Mouse (Mus musculus) MEL (cell line): ENCODE measurements around the gene Lmnb2. TPM values are rescaled to one million over a fixed set of nuclear protein-coding genes. Genes with fewer than 3 reads are reported as not detected.

Experiments used
- DNase-seq: peaks from one replicate; pipeline ENCODE4 v3.0.0; 2011; ENCODE audit warnings: low read depth, low spot score
- H3K27ac ChIP-seq: 2 replicates; pipeline ENCODE4 v1.5.1; 2012; ENCODE audit warnings: low read depth, mild to moderate bottlenecking, control low read depth, low read length, moderate library complexity; ENCODE audit not compliant: control insufficient read depth
- H3K27me3 ChIP-seq, 2 experiments: fragments of 150-350 bp in 1 of 2; sonication (generic) in 1 of 2; 2 replicates each; pipeline ENCODE4 v1.6.1; 2012; ENCODE audit warnings: low read length in 2 of 2, mild to moderate bottlenecking in 2 of 2, improper control_type of control experiment in 1 of 2, moderate library complexity in 1 of 2; ENCODE audit not compliant: insufficient read depth in 2 of 2, control insufficient read depth in 1 of 2
- H3K36me3 ChIP-seq, 2 experiments: 2 replicates each; pipeline ENCODE4 v1.6.1; 2012 to 2014; ENCODE audit warnings: low read length in 2 of 2, improper control_type of control experiment in 1 of 2, inconsistent platforms in 1 of 2, mild to moderate bottlenecking in 1 of 2; ENCODE audit not compliant: insufficient read depth in 2 of 2, control insufficient read depth in 1 of 2
- H3K4me1 ChIP-seq, 2 experiments: fragments of 150-350 bp in 1 of 2; sonication (generic) in 1 of 2; 2 replicates each; pipeline ENCODE4 v1.6.1; 2012; ENCODE audit warnings: low read length in 2 of 2, improper control_type of control experiment in 1 of 2, mild to moderate bottlenecking in 1 of 2; ENCODE audit not compliant: insufficient read depth in 2 of 2, control insufficient read depth in 1 of 2
- H3K4me3 ChIP-seq, 2 experiments: fragments of 150-350 bp in 1 of 2; sonication (generic) in 1 of 2; 2 replicates each; pipeline ENCODE4 v1.5.1; 2012; ENCODE audit warnings: low read depth in 2 of 2, low read length in 2 of 2, mild to moderate bottlenecking in 2 of 2, moderate library complexity in 2 of 2, control low read depth in 1 of 2, improper control_type of control experiment in 1 of 2; ENCODE audit not compliant: control insufficient read depth in 1 of 2, insufficient read depth in 1 of 2
- H3K79me2 ChIP-seq: 2 replicates; pipeline ENCODE4 v1.6.1; 2012; ENCODE audit warnings: mild to moderate bottlenecking, low read length, moderate library complexity; ENCODE audit not compliant: control insufficient read depth, poor library complexity, insufficient read depth
- H3K9ac ChIP-seq: 2 replicates; pipeline ENCODE4 v1.6.1; 2012; ENCODE audit warnings: low read depth, mild to moderate bottlenecking, control low read depth, low read length, moderate library complexity; ENCODE audit not compliant: control insufficient read depth, poor library complexity, severe bottlenecking
- H3K9me3 ChIP-seq: fragments of 150-350 bp; sonication (generic); replicated peaks from 2 replicates; pipeline ENCODE4 v1.6.1; 2012; ENCODE audit warnings: mild to moderate bottlenecking, low read length, improper control_type of control experiment, moderate library complexity; ENCODE audit not compliant: insufficient read depth
- BHLHE40 ChIP-seq: IDR thresholded peaks from 2 replicates; pipeline ENCODE4 v1.6.1; 2012; ENCODE audit warnings: low read depth, mild to moderate bottlenecking, inconsistent platforms, low read length, improper control_type of control experiment, borderline replicate concordance
- CHD1 ChIP-seq: IDR thresholded peaks from 2 replicates; pipeline ENCODE4 v1.6.1; 2012; ENCODE audit warnings: low read depth, mild to moderate bottlenecking, inconsistent platforms, low read length, improper control_type of control experiment
- CHD2 ChIP-seq: IDR thresholded peaks from 2 replicates; pipeline ENCODE4 v1.6.1; 2011; ENCODE audit warnings: low read length, improper control_type of control experiment
- CTCF ChIP-seq, 3 experiments: IDR thresholded peaks in 2 of 3; conservative IDR thresholded peaks in 1 of 3; 2 replicates each; pipeline ENCODE4 v1.5.1; 2011 to 2012; ENCODE audit warnings: low read length in 3 of 3, low read depth in 2 of 3, mild to moderate bottlenecking in 2 of 3, improper control_type of control experiment in 1 of 3, inconsistent platforms in 1 of 3, mixed read lengths in 1 of 3, moderate library complexity in 1 of 3; ENCODE audit not compliant: control insufficient read depth in 1 of 3, insufficient read depth in 1 of 3, poor library complexity in 1 of 3, severe bottlenecking in 1 of 3
- E2F4 ChIP-seq: IDR thresholded peaks from 2 replicates; pipeline ENCODE4 v1.6.1; 2011; ENCODE audit warnings: low read depth, low read length, improper control_type of control experiment, borderline replicate concordance
- EP300 ChIP-seq, 2 experiments: IDR thresholded peaks; 2 replicates each; pipeline ENCODE4 v1.6.1; 2011; ENCODE audit warnings: improper control_type of control experiment in 2 of 2, low read length in 2 of 2, low read depth in 1 of 2, mild to moderate bottlenecking in 1 of 2
- ETS1 ChIP-seq: IDR thresholded peaks from 2 replicates; pipeline ENCODE4 v1.6.1; 2012; ENCODE audit warnings: low read depth, mild to moderate bottlenecking, inconsistent platforms, low read length, improper control_type of control experiment, moderate library complexity
- GATA1 ChIP-seq: IDR thresholded peaks from 2 replicates; pipeline ENCODE4 v1.6.1; 2011; ENCODE audit warnings: low read depth, low read length, improper control_type of control experiment
- HCFC1 ChIP-seq: IDR thresholded peaks from 2 replicates; pipeline ENCODE4 v1.6.1; 2012; ENCODE audit warnings: low read depth, mild to moderate bottlenecking, inconsistent platforms, low read length, improper control_type of control experiment, moderate library complexity
- KAT2A ChIP-seq: conservative IDR thresholded peaks from 2 replicates; pipeline ENCODE4 v1.6.1; 2012; ENCODE audit warnings: low read depth, low read length, improper control_type of control experiment, inconsistent platforms
- MAFK ChIP-seq: IDR thresholded peaks from 2 replicates; pipeline ENCODE4 v1.6.1; 2011; ENCODE audit warnings: low read depth, mild to moderate bottlenecking, low read length, improper control_type of control experiment, borderline replicate concordance
- MAX ChIP-seq: IDR thresholded peaks from 2 replicates; pipeline ENCODE4 v1.6.1; 2011; ENCODE audit warnings: low read length, improper control_type of control experiment
- MAZ ChIP-seq: IDR thresholded peaks from 2 replicates; pipeline ENCODE4 v1.6.1; 2012; ENCODE audit warnings: low read depth, mild to moderate bottlenecking, inconsistent platforms, low read length, improper control_type of control experiment
- MXI1 ChIP-seq: IDR thresholded peaks from 2 replicates; pipeline ENCODE4 v1.6.1; 2011; ENCODE audit warnings: mild to moderate bottlenecking, low read depth, low read length, improper control_type of control experiment
- MYB ChIP-seq: IDR thresholded peaks from 2 replicates; pipeline ENCODE4 v1.6.1; 2011; ENCODE audit warnings: mild to moderate bottlenecking, low read depth, low read length, improper control_type of control experiment
- NELFE ChIP-seq: IDR thresholded peaks from 2 replicates; pipeline ENCODE4 v1.6.1; 2011; ENCODE audit warnings: low read depth, low read length, improper control_type of control experiment
- NRF1 ChIP-seq: IDR thresholded peaks from 2 replicates; pipeline ENCODE4 v1.6.1; 2014; ENCODE audit warnings: low read depth, mild to moderate bottlenecking, inconsistent platforms, low read length, improper control_type of control experiment, moderate library complexity; ENCODE audit not compliant: poor library complexity, insufficient read depth, severe bottlenecking
- POLR2A ChIP-seq, 2 experiments: IDR thresholded peaks; 2 replicates each; pipeline ENCODE4 v1.6.1; 2011 to 2012; ENCODE audit warnings: low read length in 2 of 2, mild to moderate bottlenecking in 2 of 2, control low read depth in 1 of 2, improper control_type of control experiment in 1 of 2, low read depth in 1 of 2, moderate library complexity in 1 of 2; ENCODE audit not compliant: control insufficient read depth in 1 of 2, insufficient read depth in 1 of 2, poor library complexity in 1 of 2
- POLR2AphosphoS2 ChIP-seq: IDR thresholded peaks from 2 replicates; pipeline ENCODE4 v1.6.1; 2011; ENCODE audit warnings: low read length, improper control_type of control experiment
- RCOR1 ChIP-seq: IDR thresholded peaks from 2 replicates; pipeline ENCODE4 v1.6.1; 2012; ENCODE audit warnings: low read depth, mild to moderate bottlenecking, inconsistent platforms, low read length, improper control_type of control experiment
- SIN3A ChIP-seq: IDR thresholded peaks from 2 replicates; pipeline ENCODE4 v1.6.1; 2012; ENCODE audit warnings: low read length, improper control_type of control experiment, inconsistent platforms
- TAL1 ChIP-seq: IDR thresholded peaks from 2 replicates; pipeline ENCODE4 v1.6.1; 2012; ENCODE audit warnings: mild to moderate bottlenecking, inconsistent platforms, low read length, moderate library complexity, mixed read lengths
- TBP ChIP-seq: IDR thresholded peaks from 2 replicates; pipeline ENCODE4 v1.8.0; 2011; ENCODE audit warnings: low read depth, low read length, improper control_type of control experiment
- TCF12 ChIP-seq: IDR thresholded peaks from 2 replicates; pipeline ENCODE4 v1.6.1; 2014; ENCODE audit warnings: low read depth, mild to moderate bottlenecking, inconsistent platforms, low read length, improper control_type of control experiment, moderate library complexity
- UBTF ChIP-seq: IDR thresholded peaks from 2 replicates; pipeline ENCODE4 v1.6.1; 2012; ENCODE audit warnings: low read depth, mild to moderate bottlenecking, inconsistent platforms, low read length, improper control_type of control experiment, moderate library complexity, borderline replicate concordance; ENCODE audit not compliant: insufficient read depth
- USF1 ChIP-seq: IDR thresholded peaks from 2 replicates; pipeline ENCODE4 v1.6.1; 2014; ENCODE audit warnings: low read depth, mild to moderate bottlenecking, inconsistent platforms, low read length, improper control_type of control experiment, moderate library complexity
- USF2 ChIP-seq, 2 experiments: IDR thresholded peaks; 2 replicates each; pipeline ENCODE4 v1.6.1; 2011 to 2012; ENCODE audit warnings: improper control_type of control experiment in 2 of 2, low read length in 2 of 2, borderline replicate concordance in 1 of 2, inconsistent platforms in 1 of 2, low read depth in 1 of 2, mild to moderate bottlenecking in 1 of 2; ENCODE audit not compliant: insufficient read depth in 1 of 2
- ZKSCAN1 ChIP-seq: IDR thresholded peaks from 2 replicates; pipeline ENCODE4 v1.6.1; 2012; ENCODE audit warnings: low read depth, mild to moderate bottlenecking, inconsistent platforms, low read length, improper control_type of control experiment, moderate library complexity
- ZMIZ1 ChIP-seq: IDR thresholded peaks from 2 replicates; pipeline ENCODE4 v1.6.1; 2012; ENCODE audit warnings: low read depth, mild to moderate bottlenecking, inconsistent platforms, low read length, improper control_type of control experiment, moderate library complexity
- ZNF384 ChIP-seq: IDR thresholded peaks from 2 replicates; pipeline ENCODE4 v1.6.1; 2012; ENCODE audit warnings: low read depth, mild to moderate bottlenecking, inconsistent platforms, low read length, improper control_type of control experiment
- polyA plus RNA-seq, 2 experiments: library from polyadenylated mRNA; stranded (reverse) in 1 of 2; unstranded in 1 of 2; fragments of >175 nt in 1 of 2; fragments of >200 nt in 1 of 2; gene quantifications; 2 replicates each; pipeline versions ENCODE4 v1.2.1 to v1.2.4; 2012; ENCODE audit warnings: low replicate concordance in 2 of 2, low read depth in 1 of 2; ENCODE audit not compliant: insufficient read length in 2 of 2, insufficient read depth in 1 of 2, missing spikeins in 1 of 2
- total RNA-seq: library from RNA; depleted of rRNA; stranded (reverse); fragments of 300-350 nt; gene quantifications from 2 replicates; pipeline ENCODE4 v1.2.3, GENCODE M21; 2012

The Lmnb2 gene
- total and polyA plus RNA-seq, 3 experiments: 29.9 to 32.8 TPM; not detected in 1

- TF ChIP-seq CHD2 (no peak), USF1 (peak; percentile 84), MAZ (peak; percentile 89; the same call in 1 of the 2 replicates), UBTF (no peak), GATA1 (no peak), SIN3A (peak; percentile 86)
Observed at GRCm38 (mm10) chr10:80929299-80930226, 11.5 kb upstream of the Lmnb2 start, which contains the start of gene Gadd45b (continued).

- peak overlapping the region; percentile 72 for H3K27ac ChIP-seq
- peak overlapping the region; percentile 75 to 84 for H3K4me3 ChIP-seq
- H3K27me3 ChIP-seq: no peaks in the 10 kb centered on the region
- DNase-seq: peak; percentile 94
- H3K79me2 ChIP-seq: peaks cover 13% of the 10 kb centered on the region
- peak overlapping the region; percentile 76 for H3K9ac ChIP-seq
- no peaks in the 10 kb centered on the region for H3K9me3 ChIP-seq
- peaks cover 0 to 3% of the 10 kb centered on the region in 2 experiments; a peak in 1 of 4 replicates for H3K36me3 ChIP-seq
- H3K4me1 ChIP-seq: peaks cover under 1 to 10% of the 10 kb centered on the region in 2 experiments; a peak in 3 of 4 replicates
- TF ChIP-seq TCF12 (0 out of 2 replicates have a peak, but pooled peaks have one; percentile 19), TAL1 (no peak), ETS1 (0 out of 2 replicates have a peak, but pooled peaks have one; percentile 27), MAFK (no peak), POLR2A (IDR thresholded peaks at IDR 0.05; ENCODE audit: control insufficient read depth in 1 of 2, insufficient read depth in 1 of 2, low read depth in 1 of 2, low read length in 2 of 2, poor library complexity in 1 of 2) (0 out of 4 replicates have a peak, but pooled peaks of 1 of the 2 experiments have one; percentile 30), EP300 (IDR thresholded peaks at IDR 0.05; ENCODE audit: low read depth in 1 of 2, low read length in 2 of 2) (no peak), KAT2A (no peak), MYB (no peak), ZKSCAN1 (0 out of 2 replicates have a peak, but pooled peaks have one; percentile 42), MAX (no peak), CHD1 (no peak), NELFE (peak; percentile 39; the same call in 1 of the 2 replicates), TBP (0 out of 2 replicates have a peak, but pooled peaks have one; percentile 10), USF1 (no peak), MXI1 (peak; percentile 66; the same call in 1 of the 2 replicates), HCFC1 (peak; percentile 60; the same call in 1 of the 2 replicates), POLR2AphosphoS2 (no peak), MAZ (peak; percentile 99), E2F4 (no peak), RCOR1 (0 out of 2 replicates have a peak, but pooled peaks have one; percentile 33), CTCF (IDR thresholded peaks at IDR 0.05 in 2 of 3, conservative IDR thresholded peaks at IDR 0.05 in 1 of 3; ENCODE audit: control insufficient read depth in 1 of 3, insufficient read depth in 1 of 3, low read depth in 2 of 3, low read length in 3 of 3, poor library complexity in 1 of 3, severe bottlenecking in 1 of 3) (peak in 2 of 3 experiments; percentile 87 to 98; a peak in 5 of 6 replicates), UBTF (no peak), BHLHE40 (peak; percentile 63; the same call in 1 of the 2 replicates), NRF1 (0 out of 2 replicates have a peak, but pooled peaks have one; percentile 26), USF2 (IDR thresholded peaks at IDR 0.05; ENCODE audit: borderline replicate concordance in 1 of 2, insufficient read depth in 1 of 2, low read depth in 1 of 2, low read length in 2 of 2) (no peak), ZNF384 (peak; percentile 98), ZMIZ1 (no peak), GATA1 (no peak)
Observed at GRCm38 (mm10) chr10:80928586-80929298, 10.7 kb upstream of the Lmnb2 start.
